Comparison of ENCODE assay signal across 14 mouse cellular contexts in the genomic region with DNA sequence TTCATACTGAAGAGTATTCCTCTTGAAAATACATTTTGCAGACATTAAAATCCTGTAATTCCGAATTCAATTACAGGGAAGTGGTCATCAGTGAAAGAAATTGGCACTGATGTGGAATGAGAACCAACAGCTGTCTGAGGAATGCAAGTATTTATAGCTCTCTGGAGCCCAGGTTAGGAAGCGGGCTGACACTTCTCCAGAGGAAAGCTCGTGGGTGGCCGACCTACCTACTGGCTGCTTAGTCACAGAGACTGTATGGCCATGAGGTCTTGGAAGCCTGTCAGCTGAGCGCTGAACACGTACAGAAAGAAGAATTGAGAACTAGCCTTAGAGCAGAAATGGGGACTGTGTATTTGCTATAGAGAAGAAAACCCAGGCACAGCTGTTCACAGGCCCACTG.
A peak's percentile ranks its signal among the peaks of the same experiment; 100 is the strongest.
DNase-seq lines count a peak whose midpoint lies in the region; ATAC-seq and TF ChIP-seq lines count a peak whose summit lies in the region.
"Had no signal": no experiment of that assay in that cellular context is flagged by ENCODE, and none has a peak within 500 bp of the region (broad histone marks: within the 10 kb centered on the region; RNA-seq: fewer than 3 reads in every experiment).

No protein-coding gene starts in this region.

- peaks cover 2% of the 10 kb centered on the region for H3K79me2 ChIP-seq in heart, adult 2 months (replicated peaks; ENCODE audit: control insufficient read depth, insufficient read depth, low read length)

- intact Hi-C loops in heart, adult 2 months (cut with DNase I) = no loop called here
- intact Hi-C loops in heart, postnatal 10 days (cut with DNase I) = loop anchor here (5.0 to 10.0 kb wide), 3 partner anchors 48 to 345 kb away; no protein-coding TSS in a partner anchor
- intact Hi-C loops in left cerebral cortex, adult 2 months (cut with DNase I) = no loop called here

- peaks cover 9% of the 10 kb centered on the region for H3K36me3 ChIP-seq in heart, adult 2 months (ENCODE audit: control insufficient read depth, insufficient read depth, low read length)
- H3K36me3 ChIP-seq: kidney, embryonic 15.5 days; limb, embryonic 15.5 days had no signal

- no peak for TF ChIP-seq EP300 in heart, adult 2 months (IDR thresholded peaks at IDR 0.05; ENCODE audit: insufficient read depth, low read depth, low read length)

- peak overlapping the region; percentile 55 for H3K27ac ChIP-seq in heart, adult 2 months
- H3K27ac ChIP-seq in left cerebral cortex, adult 2 months = peak overlapping the region; percentile 83
- H3K27ac ChIP-seq: forebrain, embryonic 10.5 days; limb, embryonic 15.5 days; midbrain, embryonic 12.5 days had no signal

- in situ Hi-C loops in Patski (cut with MboI; ENCODE audit: low pct_unique_long_range_greater_than_20kb) = loop anchor here (10.0 kb wide), 1 partner anchor 105 kb away; no protein-coding TSS in a partner anchor

- POLR2A ChIA-PET in Patski (lab: Charles Lee) = interaction anchor here (0.6 to 1.1 kb wide), 4 partner anchors 10 to 216 kb away, joined by 3 to 4 read pairs (median 3); no protein-coding TSS in a partner anchor

- H3K4me1 ChIP-seq in heart, adult 2 months (ENCODE audit: control insufficient read depth, insufficient read depth, low read length) = peaks cover 7% of the 10 kb centered on the region; the same call in 1 of the 2 replicates

- TF ChIP-seq POLR2A in heart, adult 2 months (IDR thresholded peaks at IDR 0.05; ENCODE audit: insufficient read depth, low read depth, low read length) = no peak

- ATAC-seq in Patski = peak; percentile 12
- ATAC-seq in megakaryocyte progenitor cell, adult 5-6 weeks (replicated peaks; ENCODE audit: poor library complexity) = 0 out of 2 replicates have a peak, but pooled peaks have one; percentile 11
- ATAC-seq: hindbrain, embryonic 16.5 days; lung, postnatal 0 days had no signal

- no peak overlapping the region for H3K9ac ChIP-seq in heart, adult 2 months (ENCODE audit: low read depth, low read length)
- H3K9ac ChIP-seq: kidney, embryonic 15.5 days; limb, embryonic 15.5 days; midbrain, embryonic 12.5 days had no signal

- peak in 1 of 2 experiments; percentile 50 for DNase-seq in heart, adult 2 months
- DNase-seq in heart, postnatal 10 days = no peak
- DNase-seq in left cerebral cortex, adult 2 months (ENCODE audit: extremely low spot score in 1 of 2, low spot score in 2 of 2) = peak in 1 of 2 experiments; percentile 18
- DNase-seq in left cerebral cortex, adult 9 months (ENCODE audit: low spot score in 2 of 2) = no peak
- peak; percentile 38 for DNase-seq in Patski (ENCODE audit: low read depth, low spot score)
- no peak for DNase-seq in embryo, embryonic 10 days (ENCODE audit: low spot score)
- DNase-seq: cerebellum, adult 8-10 months had no signal

- no peak overlapping the region for H3K4me3 ChIP-seq in heart, adult 2 months
- H3K4me3 ChIP-seq in left cerebral cortex, adult 2 months = no peak overlapping the region
- H3K4me3 ChIP-seq: forebrain, embryonic 10.5 days; kidney, embryonic 15.5 days; limb, embryonic 15.5 days; midbrain, embryonic 12.5 days had no signal

- TF ChIP-seq CTCF in heart, adult 2 months (IDR thresholded peaks at IDR 0.05) = no peak
- no peak for TF ChIP-seq CTCF in left cerebral cortex, adult 2 months (IDR thresholded peaks at IDR 0.05)
- no peak for TF ChIP-seq CTCF in Patski (IDR thresholded peaks at IDR 0.05)

- WGBS in heart, adult 2 months = 28% methylated on average over 6 of the region's 6 CpGs

- CTCF ChIA-PET in Patski (lab: Charles Lee) = interaction anchor here (1.1 to 11.9 kb wide), 9 partner anchors 16 to 553 kb away, joined by 3 to 115 read pairs (median 8); no protein-coding TSS in a partner anchor

- H3K27me3 ChIP-seq in heart, adult 2 months (ENCODE audit: control insufficient read depth, insufficient read depth, low read length) = no peaks in the 10 kb centered on the region
- H3K27me3 ChIP-seq in Patski = no peaks in the 10 kb centered on the region
- H3K27me3 ChIP-seq: kidney, embryonic 15.5 days; limb, embryonic 15.5 days; midbrain, embryonic 12.5 days had no signal
